Mouse (Mus musculus) embryonic fibroblast, embryonic 13.5 days (primary cell): ENCODE data around the gene Pcp2.

Experiments
- CTCF ChIP-seq: IDR thresholded peaks from 2 replicates; pipeline ENCODE4 v1.5.1; 2011; ENCODE audit warnings: mild to moderate bottlenecking, control low read depth, low read length, moderate library complexity, borderline replicate concordance; ENCODE audit not compliant: insufficient read depth
- POLR2A ChIP-seq: IDR thresholded peaks from 2 replicates; pipeline ENCODE4 v1.6.1; 2011; ENCODE audit warnings: low read depth, mild to moderate bottlenecking, control low read depth, low read length, moderate library complexity

GRCm38 (mm10) chr8:3645804-3646203, 20.5 kb upstream of the Pcp2 start:
- TF ChIP-seq POLR2A (no peak), CTCF (no peak)
